Mouse (Mus musculus) testis, adult 2 months (tissue): Measurements from ENCODE around the gene Ptpra. TPM values are rescaled to one million over a fixed set of nuclear protein-coding genes. Genes with fewer than 3 reads are reported as not detected.

ENCODE experiments used
- H3K27ac ChIP-seq: fragments of 200-500 bp; 2 replicates; pipeline ENCODE4 v1.5.1; 2012; ENCODE audit warnings: low read depth, low read length; ENCODE audit not compliant: control insufficient read depth, insufficient read depth
- H3K27me3 ChIP-seq: fragments of 200-500 bp; 2 replicates; pipeline ENCODE4 v1.6.1; 2012; ENCODE audit warnings: mild to moderate bottlenecking, low read length, moderate library complexity; ENCODE audit not compliant: control insufficient read depth, insufficient read depth
- H3K36me3 ChIP-seq: fragments of 200-500 bp; 2 replicates; pipeline ENCODE4 v1.6.1; 2012; ENCODE audit warnings: mild to moderate bottlenecking, low read length; ENCODE audit not compliant: control insufficient read depth, insufficient read depth
- H3K4me1 ChIP-seq: fragments of 200-500 bp; 2 replicates; pipeline ENCODE4 v1.6.1; 2012; ENCODE audit warnings: low read length; ENCODE audit not compliant: control insufficient read depth, insufficient read depth
- H3K4me3 ChIP-seq: fragments of 200-500 bp; 2 replicates; pipeline ENCODE4 v1.5.1; 2012; ENCODE audit warnings: low read depth, mild to moderate bottlenecking, low read length, moderate library complexity, mixed read lengths; ENCODE audit not compliant: control insufficient read depth
- CTCF ChIP-seq: fragments of 200-500 bp; IDR thresholded peaks from 2 replicates; pipeline ENCODE4 v1.5.1; 2012; ENCODE audit warnings: low read depth, mild to moderate bottlenecking, inconsistent platforms, low read length, moderate library complexity; ENCODE audit not compliant: control insufficient read depth, insufficient read depth, insufficient replicate concordance
- POLR2A ChIP-seq: fragments of 200-500 bp; IDR thresholded peaks from 2 replicates; pipeline ENCODE4 v1.6.1; 2012; ENCODE audit warnings: low read depth, mild to moderate bottlenecking, inconsistent platforms, low read length, moderate library complexity; ENCODE audit not compliant: control insufficient read depth
- polyA plus RNA-seq: library from polyadenylated mRNA; depleted of rRNA; stranded (reverse); fragments of >200 nt; gene quantifications from 2 replicates; pipeline ENCODE4 v1.2.3, GENCODE M21; 2012

Ptpra gene
- polyA plus RNA-seq, 1 experiment: 11.6 TPM

DNA sequence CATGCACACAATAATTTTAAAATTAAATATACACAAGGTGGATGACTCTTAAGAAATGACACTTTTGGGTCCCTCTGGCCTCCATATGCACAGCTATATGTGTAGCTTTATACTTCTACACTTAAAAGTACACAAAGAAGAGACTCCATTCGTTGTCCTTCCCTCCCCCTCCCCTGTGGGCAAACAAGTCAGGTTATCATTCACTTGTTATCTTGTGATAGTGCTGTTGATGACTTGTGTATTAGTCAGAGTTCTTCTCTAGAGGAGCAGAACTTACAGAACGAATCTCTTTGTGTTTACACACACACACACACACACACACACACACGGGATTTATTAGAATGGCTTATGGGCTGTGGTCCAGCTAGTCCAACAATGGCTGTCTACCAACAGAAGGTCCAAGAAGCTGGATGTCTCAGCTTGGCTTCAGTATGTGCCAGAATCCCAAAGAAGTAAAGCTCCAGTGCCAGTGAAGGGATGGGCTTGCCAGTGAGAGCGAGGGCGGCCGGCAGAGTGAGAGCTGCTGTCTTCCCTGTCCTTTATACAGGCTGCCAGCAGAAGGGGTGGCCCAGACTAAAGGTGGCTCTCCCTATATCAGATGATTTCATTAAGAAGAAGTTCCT is 4.8 kb downstream of the Ptpra start:
- H3K27me3 ChIP-seq: no peaks in the 10 kb centered on the region
- H3K4me1 ChIP-seq: peaks cover 5% of the 10 kb centered on the region
- no peak for TF ChIP-seq POLR2A
- no peak for TF ChIP-seq CTCF
- H3K27ac ChIP-seq: no peak overlapping the region
- H3K36me3 ChIP-seq: no peaks in the 10 kb centered on the region
- H3K4me3 ChIP-seq: no peak overlapping the region

DNA sequence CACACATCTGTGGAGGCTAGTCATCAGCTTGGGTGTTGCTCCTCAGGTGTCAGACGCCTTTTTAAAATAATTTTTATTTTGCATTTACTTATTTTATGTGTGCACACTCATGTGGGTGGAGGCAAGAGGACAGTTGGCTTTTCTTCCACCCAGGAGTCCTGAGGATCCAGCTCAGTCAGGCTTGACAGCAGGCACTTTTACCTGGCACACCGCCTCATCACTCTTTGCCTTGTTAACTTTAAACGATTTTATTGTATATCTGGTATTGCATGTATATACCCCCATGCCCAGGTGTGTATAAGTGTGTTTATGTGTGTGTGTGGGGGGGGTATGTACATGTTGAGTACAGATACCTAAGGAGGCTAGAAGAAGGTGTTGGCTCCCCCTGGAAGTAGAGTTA is 7.8 kb downstream of the Ptpra start:
- H3K27ac ChIP-seq: no peak overlapping the region
- TF ChIP-seq POLR2A (no peak), CTCF (no peak)
- no peak overlapping the region for H3K4me3 ChIP-seq
- H3K36me3 ChIP-seq: no peaks in the 10 kb centered on the region
- H3K27me3 ChIP-seq: no peaks in the 10 kb centered on the region
- no peaks in the 10 kb centered on the region for H3K4me1 ChIP-seq

DNA sequence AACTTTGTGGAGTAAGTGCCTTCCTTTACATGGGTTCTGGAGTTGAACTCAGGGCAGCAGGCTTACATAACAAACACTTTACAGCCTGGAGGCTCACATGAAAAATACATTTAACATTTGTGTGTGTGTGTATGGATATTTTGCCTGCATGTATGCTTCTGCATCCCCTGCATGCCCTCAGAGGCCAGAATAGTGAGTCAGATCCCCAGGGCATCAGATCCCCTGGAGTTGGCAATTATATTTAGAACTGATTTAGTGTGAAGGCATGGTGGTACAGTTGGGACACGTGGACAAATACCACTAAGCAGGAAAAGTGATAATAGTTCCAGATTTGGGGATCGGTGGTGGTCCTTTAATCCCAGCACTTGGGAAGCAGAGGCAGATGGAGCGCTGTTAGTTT is 9.5 kb downstream of the Ptpra start:
- no peaks in the 10 kb centered on the region for H3K4me1 ChIP-seq
- H3K27me3 ChIP-seq: no peaks in the 10 kb centered on the region
- no peaks in the 10 kb centered on the region for H3K36me3 ChIP-seq
- H3K27ac ChIP-seq: no peak overlapping the region
- H3K4me3 ChIP-seq: no peak overlapping the region
- TF ChIP-seq POLR2A (no peak), CTCF (no peak)

DNA sequence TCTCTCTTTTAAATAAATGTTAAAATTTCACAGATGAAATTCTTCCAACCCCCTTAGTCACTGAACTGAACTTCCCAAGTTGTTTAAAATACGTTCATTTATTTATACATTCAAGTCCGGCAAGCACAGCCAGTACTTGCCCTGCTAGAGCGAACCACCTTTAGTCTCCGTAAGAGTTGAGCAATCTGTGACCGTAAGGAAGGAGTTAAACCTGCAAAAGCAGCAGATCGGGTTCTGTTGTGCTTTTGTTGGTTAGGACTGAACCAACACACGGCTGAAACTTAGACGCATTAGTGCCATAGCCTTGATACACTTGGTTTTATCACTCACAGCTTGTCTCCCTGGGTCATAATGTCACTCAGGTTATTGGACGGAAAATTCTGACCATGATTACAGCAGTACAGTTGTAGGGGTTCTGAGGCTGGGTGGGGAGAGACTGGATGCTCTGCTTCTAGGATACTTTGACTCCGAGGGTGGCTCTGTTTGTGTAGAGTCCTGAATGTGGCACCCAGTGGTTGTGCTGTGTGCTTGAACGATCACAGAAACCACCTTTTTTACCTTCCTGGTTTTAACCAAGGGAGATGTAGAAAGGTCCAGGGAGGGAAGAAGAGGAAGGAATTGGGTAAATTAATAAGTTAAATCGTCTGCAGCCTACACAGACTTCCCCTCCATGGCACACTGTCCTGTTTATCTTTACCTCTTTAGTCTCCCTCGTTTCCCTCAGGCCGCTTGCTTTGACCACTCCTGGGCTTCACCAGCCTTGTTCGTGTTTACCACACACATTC is 11.4 kb downstream of the Ptpra start:
- Histone ChIP-seq H3K4me1 (no peaks in the 10 kb centered on the region), H3K4me3 (no peak overlapping the region), H3K36me3 (no peaks in the 10 kb centered on the region), H3K27me3 (no peaks in the 10 kb centered on the region), H3K27ac (no peak overlapping the region)
- no peak for TF ChIP-seq POLR2A
- TF ChIP-seq CTCF: no peak

DNA sequence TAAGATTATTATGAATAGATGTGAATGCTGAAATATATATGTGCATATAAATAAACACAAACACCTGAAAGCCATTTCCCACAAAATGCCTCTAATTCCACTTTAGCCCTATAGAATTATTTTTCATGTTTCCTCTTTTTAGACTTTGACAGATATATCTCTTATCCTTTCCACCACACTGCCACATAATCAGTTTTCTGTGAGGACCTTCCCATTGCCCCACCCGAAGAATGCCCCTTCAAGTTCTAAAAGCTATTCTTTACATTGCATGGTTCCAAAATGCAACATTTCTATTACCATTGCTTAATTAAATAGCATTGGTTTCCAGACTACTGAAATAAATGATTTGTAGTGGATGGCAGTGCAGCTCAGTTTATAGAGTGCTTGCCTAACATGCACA is 16.4 kb downstream of the Ptpra start:
- Histone ChIP-seq H3K4me3 (no peak overlapping the region), H3K27ac (no peak overlapping the region), H3K4me1 (no peaks in the 10 kb centered on the region; the same call in 1 of the 2 replicates), H3K27me3 (no peaks in the 10 kb centered on the region), H3K36me3 (no peaks in the 10 kb centered on the region)
- TF ChIP-seq CTCF: no peak
- TF ChIP-seq POLR2A: no peak

DNA sequence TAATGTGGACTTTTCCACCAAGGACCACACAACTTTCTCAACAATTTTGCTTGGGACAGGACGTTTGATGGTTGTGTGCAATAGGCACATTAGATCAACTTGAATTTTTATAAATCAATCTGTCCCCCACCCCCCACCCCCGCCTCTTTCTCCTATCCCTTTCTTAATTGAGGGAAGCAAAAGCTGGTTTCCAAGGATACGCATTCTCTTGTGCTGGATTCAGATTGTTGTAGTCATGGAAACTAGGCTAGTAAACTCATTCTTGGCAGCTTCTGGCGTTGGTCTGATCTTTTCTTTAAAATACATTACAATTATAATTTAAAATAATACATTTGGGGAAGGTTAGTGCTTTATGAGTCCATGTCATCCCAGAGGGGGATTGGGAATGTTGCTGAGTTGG is 19.3 kb downstream of the Ptpra start:
- TF ChIP-seq CTCF: no peak
- TF ChIP-seq POLR2A: no peak
- Histone ChIP-seq H3K27ac (no peak overlapping the region), H3K4me1 (no peaks in the 10 kb centered on the region; the same call in 1 of the 2 replicates), H3K36me3 (no peaks in the 10 kb centered on the region), H3K27me3 (no peaks in the 10 kb centered on the region), H3K4me3 (no peak overlapping the region)

DNA sequence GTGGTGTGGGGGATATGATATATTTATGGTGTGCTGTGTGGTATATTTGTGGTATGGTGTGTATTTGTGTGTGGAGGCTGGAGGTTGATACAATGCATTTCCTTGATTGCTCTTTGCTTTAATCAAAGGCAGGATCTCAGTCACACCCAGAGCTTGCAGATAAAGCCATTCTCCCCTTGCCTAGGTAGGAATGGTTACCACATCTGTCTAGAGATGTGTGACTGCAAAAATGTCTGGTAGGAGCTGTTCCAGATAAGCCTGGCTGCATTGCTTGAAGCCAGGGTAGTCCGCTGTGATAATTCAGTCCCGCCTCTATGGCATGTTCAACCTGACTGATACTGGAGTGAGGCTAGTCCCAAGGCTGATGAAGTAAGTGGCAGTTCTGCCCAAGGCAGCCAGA is 19.9 kb downstream of the Ptpra start:
- Histone ChIP-seq H3K4me3 (peak overlapping the region; percentile 70), H3K27ac (no peak overlapping the region), H3K27me3 (no peaks in the 10 kb centered on the region), H3K36me3 (no peaks in the 10 kb centered on the region), H3K4me1 (no peaks in the 10 kb centered on the region; the same call in 1 of the 2 replicates)
- TF ChIP-seq POLR2A (no peak), CTCF (no peak)
